Mouse (Mus musculus): Measurements from ENCODE around the gene Serpina1b. TPM values are rescaled to one million over a fixed set of nuclear protein-coding genes. Genes with fewer than 3 reads are reported as not detected.
"Not testable (repeated sequence)": the region's sequence is repeated elsewhere in the genome, so short reads cannot be mapped to it uniquely, and the experiment has no call there.

Gene Serpina1b
- polyA plus RNA-seq, 1 experiment from 2014 or later: not detected

- no peaks in the 10 kb centered on the region for H3K36me3 ChIP-seq (replicated peaks)
- H3K27ac ChIP-seq (replicated peaks): no peak overlapping the region
- H3K27me3 ChIP-seq (replicated peaks; ENCODE audit: low read depth, poor library complexity, severe bottlenecking): no peaks in the 10 kb centered on the region
- 85% methylated on average over 3 of the region's 3 CpGs for WGBS
- H3K9me3 ChIP-seq: no peaks in the 10 kb centered on the region
- no peak overlapping the region for H3K4me3 ChIP-seq
- no peak for DNase-seq (ENCODE audit: low spot score)
- H3K4me1 ChIP-seq: no peaks in the 10 kb centered on the region
Observed at GRCm38 (mm10) chr12:103686050-103686449, 144.1 kb downstream of the Serpina1b start.

- WGBS: 82% methylated on average over 3 of the region's 3 CpGs
- no peak for DNase-seq (ENCODE audit: low spot score)
- Histone ChIP-seq H3K27ac (replicated peaks) (no peak overlapping the region), H3K27me3 (replicated peaks; ENCODE audit: low read depth, poor library complexity, severe bottlenecking) (no peaks in the 10 kb centered on the region), H3K9me3 (no peaks in the 10 kb centered on the region), H3K4me1 (no peaks in the 10 kb centered on the region), H3K4me3 (no peak overlapping the region), H3K36me3 (replicated peaks) (no peaks in the 10 kb centered on the region)
Observed at GRCm38 (mm10) chr12:103685386-103685785, 144.8 kb downstream of the Serpina1b start.

GRCm38 (mm10) chr12:103683775-103684174 is 146.4 kb downstream of the Serpina1b start:
- Histone ChIP-seq H3K4me3 (no peak overlapping the region), H3K27me3 (replicated peaks; ENCODE audit: low read depth, poor library complexity, severe bottlenecking) (no peaks in the 10 kb centered on the region), H3K4me1 (no peaks in the 10 kb centered on the region), H3K9me3 (no peaks in the 10 kb centered on the region), H3K27ac (replicated peaks) (no peak overlapping the region), H3K36me3 (replicated peaks) (no peaks in the 10 kb centered on the region)
- WGBS: 66% methylated on average over 4 of the region's 4 CpGs
- DNase-seq (ENCODE audit: low spot score): no peak

GRCm38 (mm10) chr12:103681739-103682138 is 148.4 kb downstream of the Serpina1b start:
- no peaks in the 10 kb centered on the region for H3K9me3 ChIP-seq
- no peak overlapping the region for H3K4me3 ChIP-seq
- no peaks in the 10 kb centered on the region for H3K36me3 ChIP-seq (replicated peaks)
- 81% methylated on average over 2 of the region's 2 CpGs for WGBS
- no peaks in the 10 kb centered on the region for H3K4me1 ChIP-seq
- no peaks in the 10 kb centered on the region for H3K27me3 ChIP-seq (replicated peaks; ENCODE audit: low read depth, poor library complexity, severe bottlenecking)
- no peak overlapping the region for H3K27ac ChIP-seq (replicated peaks)
- DNase-seq (ENCODE audit: low spot score): no peak

- DNase-seq (ENCODE audit: low spot score): no peak
- Histone ChIP-seq H3K4me3 (no peak overlapping the region), H3K9me3 (no peaks in the 10 kb centered on the region), H3K4me1 (no peaks in the 10 kb centered on the region), H3K27me3 (replicated peaks; ENCODE audit: low read depth, poor library complexity, severe bottlenecking) (no peaks in the 10 kb centered on the region), H3K36me3 (replicated peaks) (no peaks in the 10 kb centered on the region), H3K27ac (replicated peaks) (no peak overlapping the region)
- WGBS: 82% methylated on average over 2 of the region's 2 CpGs
Observed at GRCm38 (mm10) chr12:103681169-103681568, 149.0 kb downstream of the Serpina1b start.

- not testable (repeated sequence) for H3K4me3 ChIP-seq; H3K9me3 ChIP-seq; H3K27me3 ChIP-seq (replicated peaks; ENCODE audit: low read depth, poor library complexity, severe bottlenecking); DNase-seq (ENCODE audit: low spot score); H3K4me1 ChIP-seq; H3K27ac ChIP-seq (replicated peaks); H3K36me3 ChIP-seq (replicated peaks)
- WGBS: 98% methylated on average over 1 of the region's 1 CpGs
Observed at GRCm38 (mm10) chr12:103679853-103680252, 150.3 kb downstream of the Serpina1b start.

Other genes starting within 250 kb of the Serpina1b start
- not detected in 2 replicates for gene Serpina10, start 198.9 kb downstream of the Serpina1b start, polyA plus RNA-seq (2016; fragmentation: Nextera tagmentation; extraction: Ambion mirVana)
- not detected in 2 replicates for gene Serpina6, start 173.2 kb downstream of the Serpina1b start, polyA plus RNA-seq (2016; fragmentation: Nextera tagmentation; extraction: Ambion mirVana)
- gene Serpina16, start 154.2 kb downstream of the Serpina1b start, polyA plus RNA-seq (2016; fragmentation: Nextera tagmentation; extraction: Ambion mirVana): not detected in 2 replicates
- gene Serpina1f, start 134.8 kb downstream of the Serpina1b start, polyA plus RNA-seq (2016; fragmentation: Nextera tagmentation; extraction: Ambion mirVana): not detected in 2 replicates
- not detected in 2 replicates for gene Serpina1d, start 56.8 kb downstream of the Serpina1b start, polyA plus RNA-seq (2016; fragmentation: Nextera tagmentation; extraction: Ambion mirVana)
- not detected in 2 replicates for gene Serpina1a, start 33.2 kb upstream of the Serpina1b start, polyA plus RNA-seq (2016; fragmentation: Nextera tagmentation; extraction: Ambion mirVana)
- gene Serpina1c, start 74.5 kb upstream of the Serpina1b start, polyA plus RNA-seq (2016; fragmentation: Nextera tagmentation; extraction: Ambion mirVana): not detected in 2 replicates
- gene Serpina1e, start 128.6 kb upstream of the Serpina1b start, polyA plus RNA-seq (2016; fragmentation: Nextera tagmentation; extraction: Ambion mirVana): not detected in 2 replicates
- gene Serpina11, start 159.6 kb upstream of the Serpina1b start, polyA plus RNA-seq (2016; fragmentation: Nextera tagmentation; extraction: Ambion mirVana): not detected in 2 replicates
- gene Serpina9, start 183.4 kb upstream of the Serpina1b start, polyA plus RNA-seq (2016; fragmentation: Nextera tagmentation; extraction: Ambion mirVana): not detected in 2 replicates
- gene Serpina12, start 214.1 kb upstream of the Serpina1b start, polyA plus RNA-seq (2016; fragmentation: Nextera tagmentation; extraction: Ambion mirVana): not detected in 2 replicates